Mouse (Mus musculus): Measurements from ENCODE around the gene 1810037I17Rik. TPM values are rescaled to one million over a fixed set of nuclear protein-coding genes. Genes with fewer than 3 reads are reported as not detected.
A peak's percentile ranks its signal among the peaks of the same experiment; 100 is the strongest.
"Not testable (repeated sequence)": the region's sequence is repeated elsewhere in the genome, so short reads cannot be mapped to it uniquely, and the experiment has no call there.

Gene 1810037I17Rik
- polyA plus RNA-seq, 1 experiment from 2014 or later = 162 TPM

GRCm38 (mm10) chr3:122929723-122930122 lies 5.7 kb downstream of the 1810037I17Rik start:
- Histone ChIP-seq H3K27me3 (replicated peaks; ENCODE audit: insufficient read depth, low read length) (no peaks in the 10 kb centered on the region), H3K9me3 (ENCODE audit: low read length) (no peaks in the 10 kb centered on the region), H3K9ac (replicated peaks; ENCODE audit: low read depth) (no peak overlapping the region), H3K27ac (ENCODE audit: low read length) (no peak overlapping the region), H3K36me3 (ENCODE audit: insufficient read depth, low read length) (peaks cover 5% of the 10 kb centered on the region; the same call in 1 of the 2 replicates), H3K4me2 (replicated peaks; ENCODE audit: low read depth, low read length) (no peak overlapping the region), H3K4me1 (ENCODE audit: insufficient read depth, low read depth, low read length) (no peaks in the 10 kb centered on the region), H3K4me3 (ENCODE audit: low read depth, low read length) (no peak overlapping the region)
- DNase-seq (ENCODE audit: low spot score) = no peak
- ATAC-seq = no peak
- TF ChIP-seq CTCF (IDR thresholded peaks at IDR 0.05) (no peak), EP300 (IDR thresholded peaks at IDR 0.05) (no peak)
- 84% methylated on average over 6 of the region's 6 CpGs for WGBS

- Histone ChIP-seq H3K27me3 (replicated peaks; ENCODE audit: insufficient read depth, low read length) (no peaks in the 10 kb centered on the region), H3K4me3 (ENCODE audit: low read depth, low read length) (no peak overlapping the region), H3K9me3 (ENCODE audit: low read length) (no peaks in the 10 kb centered on the region), H3K4me1 (ENCODE audit: insufficient read depth, low read depth, low read length) (no peaks in the 10 kb centered on the region), H3K9ac (replicated peaks; ENCODE audit: low read depth) (no peak overlapping the region), H3K27ac (ENCODE audit: low read length) (no peak overlapping the region), H3K4me2 (replicated peaks; ENCODE audit: low read depth, low read length) (no peak overlapping the region), H3K36me3 (ENCODE audit: insufficient read depth, low read length) (peaks cover 5% of the 10 kb centered on the region; the same call in 1 of the 2 replicates)
- WGBS = 84% methylated on average over 1 of the region's 1 CpGs
- TF ChIP-seq EP300 (IDR thresholded peaks at IDR 0.05) (no peak), CTCF (IDR thresholded peaks at IDR 0.05) (no peak)
- no peak for ATAC-seq
- no peak for DNase-seq (ENCODE audit: low spot score)
Observed at GRCm38 (mm10) chr3:122932466-122932865, 8.5 kb downstream of the 1810037I17Rik start.

DNA sequence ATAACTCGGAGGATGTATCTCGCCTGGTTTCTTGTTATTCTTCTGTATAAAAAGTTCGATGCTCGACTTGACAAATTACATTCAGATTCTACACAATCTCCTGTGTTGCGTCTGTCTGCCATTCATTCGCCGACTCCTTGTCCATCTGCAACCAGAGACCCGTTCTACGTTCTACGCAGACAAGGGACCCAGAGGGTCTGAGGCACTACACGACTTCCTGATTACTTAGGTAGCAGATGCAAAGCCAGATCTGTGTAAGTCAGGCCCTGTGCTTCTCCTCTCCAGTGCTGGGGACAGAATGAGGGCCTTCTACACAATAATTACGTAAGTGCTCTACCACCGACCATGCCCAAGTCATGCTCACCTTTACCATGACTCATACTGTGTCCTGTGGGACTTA lies 13.2 kb downstream of the 1810037I17Rik start:
- not testable (repeated sequence) for H3K36me3 ChIP-seq (ENCODE audit: insufficient read depth, low read length)
- 83% methylated on average over 13 of the region's 13 CpGs for whole genome bisulfite sequencing

DNA sequence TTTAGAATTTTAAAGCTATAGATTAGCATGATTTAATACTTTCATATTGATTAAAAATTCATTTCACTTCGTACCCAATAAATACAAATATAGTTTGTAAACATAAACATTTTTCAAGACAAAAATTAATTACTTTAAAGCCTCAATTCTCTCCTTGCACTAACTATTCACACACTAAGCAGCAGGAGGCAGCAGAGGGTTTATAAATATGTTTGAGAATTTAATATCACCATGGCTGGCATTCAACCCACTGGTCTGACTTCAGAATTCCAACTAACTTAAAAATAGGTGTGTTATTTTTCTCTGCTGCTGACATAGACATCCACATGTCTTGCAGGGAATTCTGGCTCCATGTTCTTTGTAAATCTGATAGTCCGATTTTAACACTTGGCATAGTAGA lies 15.2 kb downstream of the 1810037I17Rik start:
- H3K4me2 ChIP-seq (replicated peaks; ENCODE audit: low read depth, low read length) = no peak overlapping the region
- 64% methylated on average over 2 of the region's 2 CpGs for WGBS
- H3K27ac ChIP-seq (ENCODE audit: low read length) = no peak overlapping the region
- TF ChIP-seq CTCF (IDR thresholded peaks at IDR 0.05) = peak; percentile 73
- TF ChIP-seq EP300 (IDR thresholded peaks at IDR 0.05) = no peak
- no peak overlapping the region for H3K9ac ChIP-seq (replicated peaks; ENCODE audit: low read depth)
- H3K27me3 ChIP-seq (replicated peaks; ENCODE audit: insufficient read depth, low read length) = no peaks in the 10 kb centered on the region
- no peaks in the 10 kb centered on the region for H3K4me1 ChIP-seq (ENCODE audit: insufficient read depth, low read depth, low read length)
- H3K9me3 ChIP-seq (ENCODE audit: low read length) = no peaks in the 10 kb centered on the region
- no peak overlapping the region for H3K4me3 ChIP-seq (ENCODE audit: low read depth, low read length)
- peaks cover under 1% of the 10 kb centered on the region; the same call in 1 of the 2 replicates for H3K36me3 ChIP-seq (ENCODE audit: insufficient read depth, low read length)
- ATAC-seq (no peak), DNase-seq (ENCODE audit: low spot score) (peak; percentile 67)

More for the DNA sequence above, 13.2 kb downstream of the 1810037I17Rik start:
- not testable (repeated sequence) for DNase-seq (ENCODE audit: low spot score); H3K9me3 ChIP-seq (ENCODE audit: low read length); H3K4me2 ChIP-seq (replicated peaks; ENCODE audit: low read depth, low read length); H3K27ac ChIP-seq (ENCODE audit: low read length); H3K27me3 ChIP-seq (replicated peaks; ENCODE audit: insufficient read depth, low read length); ATAC-seq; H3K4me3 ChIP-seq (ENCODE audit: low read depth, low read length); H3K9ac ChIP-seq (replicated peaks; ENCODE audit: low read depth); H3K4me1 ChIP-seq (ENCODE audit: insufficient read depth, low read depth, low read length)

DNA sequence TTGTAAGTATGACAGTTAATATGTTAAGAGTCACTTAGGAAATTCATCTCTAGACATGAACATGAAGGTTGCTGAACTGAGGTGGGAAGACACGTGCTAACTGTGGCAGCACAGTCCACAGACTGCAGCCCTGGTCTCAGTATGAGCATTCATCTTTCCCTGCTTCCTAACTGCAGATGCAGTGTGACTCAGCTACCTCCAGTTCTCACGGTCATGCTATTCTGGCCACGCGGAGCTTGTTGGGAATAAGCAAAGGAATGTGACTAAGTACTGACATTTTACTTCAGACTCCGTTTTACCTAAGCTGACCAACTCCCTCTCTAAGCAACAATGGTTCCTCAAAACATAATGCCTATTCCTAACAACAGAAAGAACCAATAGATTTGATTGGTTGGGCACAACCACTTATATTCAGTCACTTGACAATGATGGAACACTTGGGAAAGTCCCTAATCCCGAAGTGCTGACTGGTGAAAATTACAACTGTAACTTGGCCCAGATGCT lies 19.4 kb downstream of the 1810037I17Rik start:
- Histone ChIP-seq H3K27me3 (replicated peaks; ENCODE audit: insufficient read depth, low read length) (no peaks in the 10 kb centered on the region), H3K4me3 (ENCODE audit: low read depth, low read length) (no peak overlapping the region), H3K36me3 (ENCODE audit: insufficient read depth, low read length) (peaks cover 4% of the 10 kb centered on the region; the same call in 1 of the 2 replicates), H3K9ac (replicated peaks; ENCODE audit: low read depth) (no peak overlapping the region), H3K4me2 (replicated peaks; ENCODE audit: low read depth, low read length) (no peak overlapping the region), H3K4me1 (ENCODE audit: insufficient read depth, low read depth, low read length) (no peaks in the 10 kb centered on the region), H3K9me3 (ENCODE audit: low read length) (no peaks in the 10 kb centered on the region), H3K27ac (ENCODE audit: low read length) (no peak overlapping the region)
- ATAC-seq = no peak
- no peak for TF ChIP-seq EP300 (IDR thresholded peaks at IDR 0.05)
- TF ChIP-seq CTCF (IDR thresholded peaks at IDR 0.05) = no peak
- DNase-seq (ENCODE audit: low spot score) = peak; percentile 18
- 64% methylated on average over 6 of the region's 6 CpGs for WGBS

- no peak for DNase-seq (ENCODE audit: low spot score)
- Histone ChIP-seq H3K36me3 (ENCODE audit: insufficient read depth, low read length) (peaks cover 18% of the 10 kb centered on the region), H3K9ac (replicated peaks; ENCODE audit: low read depth) (no peak overlapping the region), H3K4me2 (replicated peaks; ENCODE audit: low read depth, low read length) (no peak overlapping the region), H3K27ac (ENCODE audit: low read length) (no peak overlapping the region), H3K4me3 (ENCODE audit: low read depth, low read length) (no peak overlapping the region), H3K4me1 (ENCODE audit: insufficient read depth, low read depth, low read length) (no peaks in the 10 kb centered on the region), H3K9me3 (ENCODE audit: low read length) (no peaks in the 10 kb centered on the region), H3K27me3 (replicated peaks; ENCODE audit: insufficient read depth, low read length) (no peaks in the 10 kb centered on the region)
- TF ChIP-seq EP300 (IDR thresholded peaks at IDR 0.05) (no peak), CTCF (IDR thresholded peaks at IDR 0.05) (no peak)
- ATAC-seq = no peak
- 63% methylated on average over 2 of the region's 2 CpGs for WGBS
Observed at GRCm38 (mm10) chr3:122950129-122950528, 26.1 kb downstream of the 1810037I17Rik start.

DNA sequence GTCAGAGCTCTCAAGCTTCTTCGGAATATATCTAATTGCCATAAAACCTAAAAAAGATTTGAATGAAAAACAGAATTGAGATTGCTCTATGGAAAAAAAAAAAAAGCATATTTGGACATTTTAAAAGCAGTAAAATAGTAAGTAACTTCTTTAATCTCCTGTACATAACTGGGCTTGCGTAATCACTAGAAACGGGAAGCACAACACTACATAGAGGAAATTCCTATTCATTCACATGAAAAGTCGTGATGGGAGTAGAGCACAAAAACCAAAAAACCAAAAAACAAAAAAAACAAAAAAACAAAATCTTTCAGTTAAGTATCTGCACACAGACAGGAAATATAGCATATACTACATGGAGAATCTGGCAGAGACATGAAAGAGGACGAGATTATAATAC lies 40.3 kb downstream of the 1810037I17Rik start:
- no peaks in the 10 kb centered on the region for H3K4me1 ChIP-seq (ENCODE audit: insufficient read depth, low read depth, low read length)
- ATAC-seq (no peak), DNase-seq (ENCODE audit: low spot score) (no peak)
- no peaks in the 10 kb centered on the region for H3K9me3 ChIP-seq (ENCODE audit: low read length)
- H3K27ac ChIP-seq (ENCODE audit: low read length) = no peak overlapping the region
- 0 out of 2 replicates have a peak, but pooled peaks cover 16% of the 10 kb centered on the region for H3K36me3 ChIP-seq (ENCODE audit: insufficient read depth, low read length)
- no peak overlapping the region for H3K4me2 ChIP-seq (replicated peaks; ENCODE audit: low read depth, low read length)
- no peak overlapping the region for H3K4me3 ChIP-seq (ENCODE audit: low read depth, low read length)
- H3K27me3 ChIP-seq (replicated peaks; ENCODE audit: insufficient read depth, low read length) = no peaks in the 10 kb centered on the region
- 58% methylated on average over 5 of the region's 5 CpGs for WGBS
- H3K9ac ChIP-seq (replicated peaks; ENCODE audit: low read depth) = no peak overlapping the region
- TF ChIP-seq EP300 (IDR thresholded peaks at IDR 0.05) = no peak
- TF ChIP-seq CTCF (IDR thresholded peaks at IDR 0.05) = no peak
